Mouse (Mus musculus) C2C12 (cell line): ENCODE measurements at regions not wholly inside any gene's neighbourhood (a gene's known extent, or its start where the extent isn't known, plus 50 kb on each side); places are given as distances from the start of the nearest gene placed in this dataset.

Source experiments
- CTCF ChIP-seq: IDR thresholded peaks from one replicate; pipeline ENCODE4 v1.5.1; 2011; ENCODE audit not compliant: control insufficient read depth, insufficient read depth, insufficient read length
- MAX ChIP-seq: IDR thresholded peaks from one replicate; pipeline ENCODE4 v1.6.1; 2011; ENCODE audit warnings: mild to moderate bottlenecking, control low read depth
- MYOD1 ChIP-seq: IDR thresholded peaks from one replicate; pipeline ENCODE4 v1.6.1; 2011; ENCODE audit warnings: low read depth; ENCODE audit not compliant: control insufficient read depth, insufficient read length
- MYOG ChIP-seq: IDR thresholded peaks from one replicate; pipeline ENCODE4 v1.6.1; 2011; ENCODE audit not compliant: control insufficient read depth, insufficient read length; ENCODE audit errors: extremely low read depth
- USF1 ChIP-seq: IDR thresholded peaks from one replicate; pipeline ENCODE4 v1.6.1; 2011; ENCODE audit warnings: low read depth, mild to moderate bottlenecking, control low read depth, moderate library complexity

- TF ChIP-seq CTCF (no peak), MYOG (no peak), USF1 (no peak), MAX (no peak), MYOD1 (no peak)
Observed at GRCm38 (mm10) chr8:11061711-11062110, 53.5 kb upstream of the Irs2 start.
